Mouse (Mus musculus) midbrain, embryonic 14.5 days (tissue): Measurements from ENCODE around the gene Lrrc71. TPM values are rescaled to one million over a fixed set of nuclear protein-coding genes. Genes with fewer than 3 reads are reported as not detected.

Experiments used
- ATAC-seq: fragments of 200-750 bp; cut with Nextera tagmentation; 2 replicates; pipeline ENCODE4 v1.8.0; 2017; ENCODE audit warnings: moderate number of reproducible peaks, moderate library complexity; ENCODE audit not compliant: low FRiP score, low TSS enrichment
- DNase-seq: peaks from one replicate; pipeline ENCODE4 v3.0.0-alpha.2; 2015
- H3K27ac ChIP-seq: fragments of 300-500 bp; sonication (generic); replicated peaks from 2 replicates; pipeline ENCODE4 v1.5.1; 2014; ENCODE audit warnings: mild to moderate bottlenecking, low read depth, low read length, moderate library complexity
- H3K27me3 ChIP-seq: fragments of 300-500 bp; sonication (generic); 2 replicates; pipeline ENCODE4 v1.6.1; 2014; ENCODE audit warnings: low read length, control low read depth, mixed read lengths; ENCODE audit not compliant: control insufficient read depth, insufficient read depth
- H3K36me3 ChIP-seq: fragments of 300-500 bp; sonication (generic); 2 replicates; pipeline ENCODE4 v1.6.1; 2014; ENCODE audit warnings: low read length, control low read depth; ENCODE audit not compliant: control insufficient read depth, insufficient read depth
- H3K4me1 ChIP-seq: fragments of 300-500 bp; sonication (generic); 2 replicates; pipeline ENCODE4 v1.6.1; 2014; ENCODE audit warnings: mild to moderate bottlenecking, antibody characterized with exemption, low read length, control low read depth; ENCODE audit not compliant: control insufficient read depth, insufficient read depth
- H3K4me2 ChIP-seq: fragments of 300-500 bp; sonication (generic); 2 replicates; pipeline ENCODE4 v1.6.1; 2014; ENCODE audit warnings: mild to moderate bottlenecking, low read length, moderate library complexity
- H3K4me3 ChIP-seq: fragments of 300-500 bp; sonication (generic); replicated peaks from 2 replicates; pipeline ENCODE4 v1.5.1; 2014; ENCODE audit warnings: low read depth, low read length
- H3K9ac ChIP-seq: fragments of 300-500 bp; sonication (generic); replicated peaks from 2 replicates; pipeline ENCODE4 v1.6.1; 2014; ENCODE audit warnings: mild to moderate bottlenecking, low read length, moderate library complexity
- H3K9me3 ChIP-seq: fragments of 300-500 bp; sonication (generic); 2 replicates; pipeline ENCODE4 v1.6.1; 2016; ENCODE audit warnings: low read length, control low read depth, mixed read lengths; ENCODE audit not compliant: control insufficient read depth
- WGBS: fragments of 180-500 bp; shearing (Covaris S2); extraction: QIAGEN DNeasy Blood & Tissue Kit; methylation state at CpG from one replicate; pipeline ENCODE4 v1.1.7; 2014; 5-methylcytosine and 5-hydroxymethylcytosine counted together
- polyA plus RNA-seq: library from polyadenylated mRNA; unstranded; fragments of >200 nt; fragmentation: Nextera tagmentation; extraction: Ambion mirVana; gene quantifications from 2 replicates; pipeline ENCODE4 v1.2.1, GENCODE M21; 2014

Lrrc71 gene
- polyA plus RNA-seq, 1 experiment from 2014 or later = 0.50 TPM

DNA sequence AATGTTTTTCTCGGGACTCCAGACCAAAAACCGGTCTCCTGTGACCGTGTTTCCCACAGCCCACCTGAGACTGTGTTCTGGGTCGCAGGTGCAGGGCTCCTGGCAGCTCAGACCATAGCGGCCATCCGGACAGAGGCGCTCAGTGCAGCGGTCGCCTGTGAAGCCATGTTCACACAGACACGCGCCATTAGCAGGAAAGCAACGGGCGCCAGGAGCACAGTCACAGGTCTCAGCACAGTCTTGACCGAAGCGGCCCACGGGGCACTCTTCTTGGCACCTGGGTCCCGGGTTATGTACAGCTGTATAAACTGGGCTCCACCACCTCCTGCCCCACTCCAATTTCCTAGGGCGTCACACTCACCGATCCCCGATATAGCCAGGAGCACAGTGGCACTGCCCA lies 8.1 kb upstream of the Lrrc71 start:
- Histone ChIP-seq H3K27me3 (0 out of 2 replicates have a peak, but pooled peaks cover 4% of the 10 kb centered on the region), H3K27ac (no peak overlapping the region), H3K4me1 (no peaks in the 10 kb centered on the region), H3K9me3 (no peaks in the 10 kb centered on the region), H3K36me3 (no peaks in the 10 kb centered on the region), H3K4me3 (peak overlapping the region; percentile 22; the same call in 1 of the 2 replicates), H3K9ac (peak overlapping the region; percentile 21; the same call in 1 of the 2 replicates), H3K4me2 (peak overlapping the region; percentile 48)
- WGBS = 49% methylated on average over 20 of the region's 20 CpGs
- DNase-seq (no peak), ATAC-seq (no peak)

DNA sequence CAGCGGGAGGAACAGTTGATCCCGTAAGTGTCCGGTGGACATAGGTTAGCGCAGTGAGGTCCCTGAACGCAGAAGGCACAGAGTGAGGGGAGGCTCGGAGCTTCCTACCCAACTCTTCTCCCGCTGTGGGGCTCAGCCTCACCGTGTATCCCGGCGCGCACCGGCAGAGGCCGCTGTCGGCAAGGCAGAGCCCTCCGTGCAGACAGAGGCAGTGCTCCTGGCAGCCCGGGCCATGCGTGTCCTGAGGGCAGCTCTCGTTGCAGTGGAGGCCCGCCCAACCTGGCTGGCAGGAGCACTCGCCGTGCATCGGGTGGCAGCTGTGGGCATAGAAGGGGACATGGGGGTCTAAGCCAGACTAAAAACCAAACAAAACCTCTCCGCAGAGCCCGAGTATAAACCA lies 7.5 kb upstream of the Lrrc71 start:
- no peak overlapping the region for H3K27ac ChIP-seq
- H3K4me1 ChIP-seq = no peaks in the 10 kb centered on the region
- 0 out of 2 replicates have a peak, but pooled peaks cover 4% of the 10 kb centered on the region for H3K27me3 ChIP-seq
- DNase-seq (peak; percentile 90), ATAC-seq (peak; percentile 85; the same call in 1 of the 2 replicates)
- no peaks in the 10 kb centered on the region for H3K36me3 ChIP-seq
- H3K9me3 ChIP-seq = no peaks in the 10 kb centered on the region
- WGBS = 2% methylated on average over 24 of the region's 24 CpGs
- H3K4me2 ChIP-seq = peak overlapping the region; percentile 48
- H3K9ac ChIP-seq = peak overlapping the region; percentile 21; the same call in 1 of the 2 replicates
- H3K4me3 ChIP-seq = peak overlapping the region; percentile 22

DNA sequence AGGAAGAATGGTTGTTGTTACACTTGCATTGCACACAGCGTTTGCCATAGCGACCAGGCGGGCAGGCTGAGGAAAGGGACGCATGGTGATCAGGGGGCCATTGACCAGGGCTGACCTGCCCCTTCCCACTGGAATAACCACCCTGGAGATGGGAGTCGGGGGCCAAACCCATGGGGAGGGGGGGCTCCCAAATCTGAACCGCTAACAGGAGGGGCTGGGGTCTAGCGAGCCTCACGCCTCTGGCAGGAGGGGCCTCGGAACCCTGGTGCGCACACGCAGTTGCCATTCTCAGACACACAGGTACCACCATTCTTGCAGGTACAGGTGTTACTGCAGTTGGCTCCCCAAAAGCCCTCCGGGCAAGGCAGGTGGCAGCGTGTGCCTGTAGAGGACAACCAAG lies 5.4 kb upstream of the Lrrc71 start:
- 81% methylated on average over 13 of the region's 13 CpGs for WGBS

DNA sequence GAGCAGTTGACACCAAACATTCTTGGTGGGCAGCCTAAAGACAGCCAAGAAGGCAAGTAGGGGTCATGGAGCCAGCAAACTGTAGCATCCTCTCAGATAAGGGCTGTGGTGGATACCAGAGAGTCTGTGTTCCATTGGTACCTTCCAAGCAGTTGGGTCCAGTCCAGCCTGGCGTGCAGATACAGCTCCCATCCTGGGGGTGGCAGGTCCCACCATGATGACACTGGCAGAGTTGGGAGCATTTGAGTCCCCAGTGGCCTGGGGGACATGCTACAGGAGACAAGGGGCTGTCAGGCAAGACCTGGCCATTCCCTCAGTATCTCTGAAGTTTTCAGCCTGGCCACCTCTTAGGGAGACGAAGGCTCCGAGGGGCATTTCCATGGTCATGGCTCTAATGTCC lies 4.1 kb upstream of the Lrrc71 start:
- WGBS = 83% methylated on average over 3 of the region's 3 CpGs
- Histone ChIP-seq H3K4me1 (0 out of 2 replicates have a peak, but pooled peaks cover 2% of the 10 kb centered on the region), H3K27me3 (0 out of 2 replicates have a peak, but pooled peaks cover 4% of the 10 kb centered on the region), H3K9ac (no peak overlapping the region), H3K36me3 (no peaks in the 10 kb centered on the region), H3K9me3 (no peaks in the 10 kb centered on the region), H3K27ac (no peak overlapping the region), H3K4me3 (no peak overlapping the region), H3K4me2 (no peak overlapping the region)
- ATAC-seq (no peak), DNase-seq (no peak)

More for the DNA sequence above, 5.4 kb upstream of the Lrrc71 start:
- Histone ChIP-seq H3K4me3 (no peak overlapping the region), H3K9ac (no peak overlapping the region), H3K4me2 (no peak overlapping the region), H3K36me3 (no peaks in the 10 kb centered on the region), H3K27ac (no peak overlapping the region), H3K4me1 (no peaks in the 10 kb centered on the region), H3K9me3 (no peaks in the 10 kb centered on the region), H3K27me3 (0 out of 2 replicates have a peak, but pooled peaks cover 4% of the 10 kb centered on the region)
- DNase-seq (no peak), ATAC-seq (no peak)

DNA sequence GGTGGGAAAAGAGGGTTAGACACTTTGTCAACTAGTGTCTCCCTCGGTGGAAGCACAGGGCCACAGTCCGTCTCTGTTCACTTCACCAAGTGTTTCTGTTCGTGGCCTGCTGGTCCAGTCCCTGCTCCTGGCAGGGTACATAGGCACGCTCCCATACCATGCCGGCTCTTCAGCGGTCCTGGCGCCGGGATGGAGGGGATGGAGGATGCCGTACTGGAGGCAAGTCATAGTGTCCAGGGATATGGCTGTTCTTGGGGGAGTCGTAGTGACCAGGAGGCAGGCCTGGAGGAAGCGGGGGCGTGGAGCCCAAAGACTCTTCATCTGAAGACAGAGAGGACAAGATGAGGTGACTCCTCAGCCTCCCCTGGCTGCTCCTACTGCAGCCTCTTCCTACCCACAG lies 1.6 kb upstream of the Lrrc71 start:
- H3K27ac ChIP-seq = no peak overlapping the region
- no peak overlapping the region for H3K4me3 ChIP-seq
- H3K27me3 ChIP-seq = no peaks in the 10 kb centered on the region
- no peaks in the 10 kb centered on the region for H3K9me3 ChIP-seq
- whole genome bisulfite sequencing = 91% methylated on average over 12 of the region's 12 CpGs
- no peaks in the 10 kb centered on the region for H3K36me3 ChIP-seq
- peaks cover 10% of the 10 kb centered on the region for H3K4me1 ChIP-seq
- H3K4me2 ChIP-seq = no peak overlapping the region
- no peak for ATAC-seq
- DNase-seq = no peak
- no peak overlapping the region for H3K9ac ChIP-seq

DNA sequence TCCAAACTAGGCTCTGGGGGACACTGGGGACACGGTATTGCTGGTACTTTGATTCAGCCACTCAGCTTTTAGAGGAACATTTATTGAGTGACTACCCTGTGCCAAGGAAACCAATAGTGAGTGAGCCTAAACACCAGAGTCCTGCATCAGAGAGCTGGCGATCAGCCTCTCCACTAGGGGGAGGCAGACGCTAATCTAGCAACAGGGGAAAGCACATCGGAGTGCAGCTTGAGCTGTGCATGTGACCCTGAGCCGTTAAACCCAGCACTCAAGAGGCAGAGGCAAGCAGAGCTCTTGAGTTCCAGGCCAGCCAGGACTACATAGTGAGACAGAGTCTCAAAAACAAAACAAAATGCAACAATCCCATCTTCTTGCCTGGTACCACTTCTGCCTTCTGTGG lies 611 bp upstream of the Lrrc71 start:
- 18% methylated on average over 5 of the region's 5 CpGs for WGBS
- Histone ChIP-seq H3K27ac (no peak overlapping the region), H3K9ac (no peak overlapping the region), H3K27me3 (no peaks in the 10 kb centered on the region), H3K4me3 (no peak overlapping the region), H3K9me3 (no peaks in the 10 kb centered on the region), H3K4me2 (no peak overlapping the region), H3K4me1 (peaks cover 10% of the 10 kb centered on the region), H3K36me3 (no peaks in the 10 kb centered on the region)
- peak; percentile 54 for DNase-seq
- no peak for ATAC-seq

DNA sequence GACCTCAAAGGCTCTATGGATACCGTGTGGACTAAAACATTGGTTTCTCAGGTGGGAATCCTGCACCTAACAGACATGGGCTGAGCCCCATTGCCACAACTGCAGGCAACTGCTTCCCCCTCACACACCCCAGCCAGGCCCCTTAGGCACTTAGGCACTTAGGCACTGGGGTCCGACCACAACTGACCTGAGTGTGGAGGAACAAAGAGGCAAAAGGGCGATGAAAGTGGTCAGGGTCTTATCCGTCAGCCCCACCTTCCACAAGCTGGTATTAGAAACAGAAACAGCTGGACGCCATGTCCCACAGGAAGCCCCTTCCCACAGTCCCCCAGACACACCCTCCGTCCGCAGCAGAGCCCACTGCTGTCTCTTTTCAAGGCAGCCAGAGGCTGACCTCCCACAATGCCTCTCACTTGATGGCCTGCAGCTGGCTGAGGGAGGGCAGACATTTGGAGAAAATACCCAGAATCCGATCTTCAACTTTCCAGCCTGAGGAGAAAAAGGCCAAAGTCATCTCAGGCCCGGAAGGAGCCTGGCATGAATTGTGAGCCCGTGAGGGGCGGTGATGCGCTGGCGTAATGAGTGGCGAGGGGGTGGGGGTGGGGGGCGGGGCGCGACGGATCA lies 3.3 kb downstream of the Lrrc71 start:
- no peaks in the 10 kb centered on the region for H3K27me3 ChIP-seq
- peak overlapping the region; percentile 41 for H3K4me2 ChIP-seq
- no peak for ATAC-seq
- no peak overlapping the region for H3K27ac ChIP-seq
- peaks cover 8% of the 10 kb centered on the region; the same call in 1 of the 2 replicates for H3K36me3 ChIP-seq
- DNase-seq = peak; percentile 20
- peaks cover 10% of the 10 kb centered on the region for H3K4me1 ChIP-seq
- H3K9ac ChIP-seq = no peak overlapping the region; the same call in 1 of the 2 replicates
- no peaks in the 10 kb centered on the region for H3K9me3 ChIP-seq
- WGBS = 23% methylated on average over 18 of the region's 18 CpGs
- H3K4me3 ChIP-seq = no peak overlapping the region

DNA sequence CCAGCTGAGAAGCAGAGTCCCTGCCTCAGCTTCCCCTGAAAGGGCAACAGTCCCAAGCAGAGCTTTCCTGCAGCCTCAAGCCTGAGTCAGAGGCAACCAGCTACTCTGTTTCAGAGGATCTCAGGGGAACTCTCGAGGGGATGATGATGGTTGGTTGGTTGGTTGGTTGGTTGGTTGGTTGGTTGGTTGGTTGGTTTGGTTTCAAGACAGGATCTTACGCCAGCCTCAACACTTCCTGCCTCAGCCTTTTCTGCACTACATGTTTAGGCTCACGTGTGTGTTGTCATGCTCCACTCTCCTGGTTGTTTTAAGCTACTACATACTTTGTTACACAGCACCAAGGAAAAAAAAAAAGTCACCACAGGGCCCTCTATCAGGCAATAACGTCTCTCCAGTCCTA lies 4.5 kb downstream of the Lrrc71 start:
- Histone ChIP-seq H3K27me3 (no peaks in the 10 kb centered on the region), H3K4me3 (no peak overlapping the region), H3K36me3 (peaks cover 16% of the 10 kb centered on the region), H3K9me3 (no peaks in the 10 kb centered on the region), H3K9ac (no peak overlapping the region), H3K4me2 (no peak overlapping the region), H3K27ac (no peak overlapping the region), H3K4me1 (peaks cover 10% of the 10 kb centered on the region)
- 89% methylated on average over 4 of the region's 4 CpGs for WGBS
- DNase-seq (no peak), ATAC-seq (no peak)

DNA sequence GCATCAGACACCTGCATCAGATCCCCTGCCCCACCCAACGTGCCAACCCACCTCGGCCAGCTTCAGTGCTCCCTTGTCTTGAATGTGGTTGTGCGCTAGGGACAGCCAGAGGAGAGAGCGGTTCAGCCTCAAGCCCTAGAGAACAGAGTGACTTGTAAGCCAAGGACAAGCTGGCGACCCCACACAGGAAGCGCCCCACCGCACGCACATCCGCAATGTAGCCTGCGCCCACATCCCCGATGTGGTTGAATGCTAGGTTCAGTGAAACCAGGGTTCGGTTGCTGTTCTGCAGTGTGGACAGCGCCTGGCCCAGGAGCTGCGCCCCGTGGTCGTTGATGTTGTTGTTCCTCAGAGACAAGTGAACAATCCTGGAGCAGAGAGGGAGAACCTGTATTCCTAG lies 5.7 kb downstream of the Lrrc71 start:
- WGBS = 91% methylated on average over 16 of the region's 16 CpGs
- peaks cover 7% of the 10 kb centered on the region for H3K4me1 ChIP-seq
- ATAC-seq (no peak), DNase-seq (no peak)
- no peaks in the 10 kb centered on the region for H3K27me3 ChIP-seq
- H3K9ac ChIP-seq = no peak overlapping the region
- peaks cover 26% of the 10 kb centered on the region for H3K36me3 ChIP-seq
- no peaks in the 10 kb centered on the region for H3K9me3 ChIP-seq
- no peak overlapping the region for H3K4me3 ChIP-seq
- H3K4me2 ChIP-seq = no peak overlapping the region
- H3K27ac ChIP-seq = no peak overlapping the region
